Mouse (Mus musculus) T-helper 1 cell (primary cell): ENCODE results near the gene Ppp1r12a.
"Not testable (repeated sequence)": the region's sequence is repeated elsewhere in the genome, so short reads cannot be mapped to it uniquely, and the experiment has no call there.

Experiments
- in situ Hi-C: fragments of 300-600 bp; cut with MboI, MseI; formaldehyde crosslinking; loops from one replicate; pipeline ENCODE4 v1.15.1; 2025; ENCODE audit warnings: high pct_unique_total_duplicates

The Ppp1r12a gene

DNA sequence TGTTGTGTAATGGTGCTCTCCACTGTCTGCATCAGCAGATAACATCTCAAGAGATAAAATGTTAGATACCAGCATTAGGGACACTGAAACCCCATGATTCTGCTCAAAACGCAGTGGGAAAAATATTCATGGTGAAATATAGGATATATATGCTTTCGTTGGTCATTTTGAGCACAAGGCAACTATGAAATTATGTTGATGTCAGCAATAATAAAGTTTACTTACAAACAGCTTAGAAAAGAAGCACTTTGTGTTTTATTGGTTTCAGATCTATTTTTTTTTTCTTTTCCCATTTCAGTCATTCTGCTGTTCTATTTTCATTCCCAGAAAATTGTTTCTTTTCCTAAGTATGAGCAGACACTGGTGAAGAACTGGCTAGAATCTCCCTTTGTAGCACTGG lies 34.1 kb downstream of the Ppp1r12a start:
- in situ Hi-C loops, result no loop called here

DNA sequence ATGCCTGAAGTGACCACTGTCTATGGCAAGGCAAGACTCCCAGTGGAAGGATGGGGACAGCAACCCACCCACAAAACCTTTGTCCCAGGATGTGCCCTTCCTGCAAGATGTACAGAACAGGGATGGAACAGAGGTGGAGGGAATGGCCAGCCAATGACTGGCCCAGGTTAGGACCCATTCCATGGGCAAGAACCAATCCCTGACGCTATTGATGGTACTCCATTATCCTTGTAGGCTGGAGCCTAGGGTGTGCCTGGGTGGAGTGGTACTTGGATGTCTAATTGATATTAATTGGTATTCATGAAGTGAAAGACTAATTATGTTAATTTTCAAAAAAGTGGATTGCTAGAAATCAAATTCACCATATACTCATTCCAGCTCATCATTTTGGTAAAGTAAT lies 35.5 kb downstream of the Ppp1r12a start:
- in situ Hi-C loops, result no loop called here

DNA sequence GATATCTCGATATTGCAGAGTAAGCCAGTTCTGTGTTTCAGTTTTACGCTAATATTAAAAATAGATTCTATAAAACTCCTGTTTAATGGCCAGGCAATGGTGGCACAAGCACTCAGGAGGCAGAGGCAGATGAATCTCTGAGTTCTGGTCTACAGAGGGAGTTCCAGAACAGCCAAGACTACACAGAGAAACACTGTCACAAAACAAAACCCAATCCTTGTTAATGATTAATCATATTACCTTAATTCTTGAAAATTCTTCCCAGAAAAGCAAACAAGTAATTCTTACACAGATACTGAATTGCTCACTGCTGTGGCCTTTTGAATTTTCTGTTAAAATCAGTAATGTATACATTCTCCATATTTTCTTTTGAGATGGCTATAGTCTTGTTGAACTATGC lies 37.0 kb downstream of the Ppp1r12a start:
- in situ Hi-C loops, result no loop called here

DNA sequence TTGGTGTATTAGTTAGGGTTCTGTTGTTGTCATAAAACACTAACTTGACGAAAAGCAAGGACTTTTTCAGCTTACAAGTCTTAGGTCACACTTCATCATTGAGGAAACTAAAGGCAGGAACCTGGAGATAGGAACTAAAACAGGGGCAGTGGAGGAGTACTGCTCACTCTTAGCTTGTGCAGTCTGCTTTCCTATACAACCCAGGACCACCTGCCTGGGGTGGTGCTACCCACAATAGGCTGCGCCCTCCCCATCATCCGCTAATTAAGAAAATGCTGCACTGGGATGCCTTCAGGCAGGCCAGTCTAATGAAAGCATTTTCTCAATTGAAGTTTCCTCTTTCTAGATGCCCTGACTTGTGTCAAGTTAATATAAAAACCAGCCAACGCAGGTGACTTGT lies 40.1 kb downstream of the Ppp1r12a start:
- in situ Hi-C loops, result loop anchor here (5.0 kb wide), 1 partner anchor 35 kb away; no protein-coding TSS in a partner anchor

DNA sequence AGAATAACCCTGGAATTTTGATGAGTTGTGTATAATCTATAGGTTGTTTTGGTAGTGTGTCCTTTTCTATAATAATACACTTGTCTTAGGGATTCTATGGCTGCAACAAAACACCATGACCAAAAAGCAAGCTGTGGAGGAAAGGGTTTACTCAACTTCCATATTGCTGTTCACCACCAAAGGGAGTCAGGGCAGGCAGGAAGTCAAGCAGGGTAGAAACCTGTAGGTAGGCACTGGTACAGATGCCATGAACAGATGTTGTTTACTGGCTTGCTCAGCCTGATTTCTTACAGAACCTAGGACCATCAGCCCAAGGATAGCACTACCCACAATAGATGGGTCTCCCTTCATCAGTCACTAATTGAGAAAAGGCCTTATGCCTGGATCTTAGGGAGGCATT lies 41.4 kb downstream of the Ppp1r12a start:
- in situ Hi-C loops, result loop anchor here (5.0 kb wide), 1 partner anchor 36 kb away; no protein-coding TSS in a partner anchor

DNA sequence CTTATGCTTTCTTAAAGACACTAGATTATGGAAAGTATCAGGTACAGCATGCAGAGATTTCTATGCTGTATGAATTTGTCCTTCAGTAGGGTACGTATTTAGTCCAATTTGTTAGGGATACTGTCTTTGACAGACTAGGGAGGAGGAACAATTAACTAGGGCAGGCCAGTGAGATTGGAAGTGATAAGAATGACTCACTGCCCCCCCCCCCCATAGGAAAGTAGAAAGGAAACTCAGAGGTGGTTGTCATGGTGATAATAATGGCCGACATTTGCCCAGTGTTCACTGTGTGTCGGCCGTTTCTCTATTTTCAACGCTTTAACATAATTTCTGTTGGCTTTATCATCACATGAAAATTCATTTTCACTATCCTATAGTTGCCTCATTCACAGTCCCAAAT lies 47.4 kb downstream of the Ppp1r12a start:
- in situ Hi-C loops, result no loop called here

DNA sequence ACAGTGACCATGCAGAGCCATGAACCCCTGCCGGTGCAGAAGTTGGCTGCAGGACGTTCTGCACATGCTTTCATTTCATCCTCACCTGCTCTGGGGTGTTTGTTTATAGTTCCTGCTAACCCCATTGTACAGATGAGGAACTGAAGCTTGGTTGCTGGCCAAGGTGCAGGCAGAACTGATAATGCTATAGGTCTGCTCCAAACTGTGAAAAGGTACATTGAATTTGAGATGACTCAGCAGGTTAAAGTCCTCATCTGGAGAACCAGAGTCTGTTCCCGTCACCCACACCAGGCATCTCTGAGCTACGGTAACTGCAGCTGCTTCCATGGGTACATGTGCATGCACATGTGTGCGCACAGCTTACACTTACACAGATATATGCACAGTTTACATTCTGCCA lies 62.4 kb downstream of the Ppp1r12a start:
- in situ Hi-C loops, result no loop called here

DNA sequence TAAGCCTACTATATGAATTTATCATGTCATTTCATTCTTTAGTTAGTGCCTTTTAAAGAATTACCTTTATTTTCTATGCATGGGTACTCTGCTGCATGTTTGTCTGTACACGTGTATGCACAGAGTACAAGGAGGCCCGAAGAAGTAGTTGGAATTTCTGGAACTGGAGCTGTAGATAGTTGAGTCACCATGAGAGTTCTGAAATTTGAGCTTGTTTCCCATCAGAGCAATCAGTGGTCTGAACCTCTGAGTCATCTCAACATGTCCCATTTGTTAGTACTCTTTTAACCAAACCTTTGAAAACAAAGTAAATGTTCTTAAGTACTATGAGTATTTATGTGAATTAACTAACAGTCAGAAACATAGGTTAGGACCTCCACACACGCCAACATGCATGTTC lies 75.1 kb downstream of the Ppp1r12a start:
- in situ Hi-C loops, result no loop called here

DNA sequence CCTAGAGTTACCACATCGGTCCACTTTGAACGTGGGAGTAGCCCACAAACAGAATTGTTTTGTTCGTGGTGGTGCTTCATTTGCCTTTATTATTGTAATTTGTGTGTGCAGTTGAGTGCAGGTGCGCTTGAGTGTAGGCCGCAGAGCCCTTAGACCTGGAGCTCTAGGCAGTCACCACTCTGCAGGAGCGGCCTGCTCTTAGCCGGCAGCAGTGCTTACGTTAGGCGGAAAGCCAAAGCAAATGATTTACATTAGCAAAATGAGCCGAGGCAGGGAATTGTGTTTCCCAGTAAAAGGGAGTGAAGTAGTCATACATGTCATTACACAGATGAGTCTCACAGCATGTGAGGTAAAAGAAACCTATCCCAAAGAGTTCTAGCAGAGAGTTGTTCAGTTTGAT lies 77.1 kb downstream of the Ppp1r12a start:
- in situ Hi-C loops, result no loop called here

DNA sequence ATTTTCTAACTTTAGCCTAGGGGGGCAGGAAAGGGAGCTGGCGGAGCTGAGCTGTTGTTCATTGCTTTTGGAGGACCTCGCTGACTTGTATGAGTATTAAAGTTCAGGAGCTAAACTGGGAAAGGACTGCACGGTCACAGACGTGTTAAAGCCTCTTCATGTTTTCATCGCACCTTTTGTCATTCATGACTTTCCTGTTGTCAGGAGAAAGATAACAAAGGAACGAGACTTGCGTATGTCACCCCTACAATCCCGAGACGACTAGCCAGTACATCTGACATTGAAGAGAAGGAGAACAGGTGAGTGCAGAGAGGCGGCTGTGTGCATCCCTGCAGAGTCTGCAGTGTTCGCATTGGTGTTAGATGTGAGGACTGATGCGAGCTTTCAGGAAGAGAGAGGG lies 88.7 kb downstream of the Ppp1r12a start:
- in situ Hi-C loops, result no loop called here

DNA sequence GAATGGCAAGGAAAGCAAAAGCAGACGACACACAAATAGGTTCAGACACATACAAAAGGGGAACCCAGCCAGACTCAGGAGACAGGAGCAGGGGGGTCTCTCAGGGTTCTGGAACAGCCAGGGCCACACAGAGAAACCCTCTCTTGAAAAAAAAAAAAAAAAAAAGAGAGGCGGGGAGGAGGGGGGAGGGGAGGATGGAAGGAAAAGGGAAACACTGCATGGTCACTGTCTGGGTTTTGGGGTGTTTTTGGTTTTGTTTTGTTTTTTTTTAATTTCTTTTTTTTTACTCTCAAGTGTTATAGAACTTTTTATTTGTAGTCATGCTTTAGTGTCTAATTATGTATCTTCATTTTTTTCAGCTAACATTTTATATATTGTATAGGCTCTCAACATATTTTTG lies 89.2 kb downstream of the Ppp1r12a start:
- in situ Hi-C loops, result no loop called here

DNA sequence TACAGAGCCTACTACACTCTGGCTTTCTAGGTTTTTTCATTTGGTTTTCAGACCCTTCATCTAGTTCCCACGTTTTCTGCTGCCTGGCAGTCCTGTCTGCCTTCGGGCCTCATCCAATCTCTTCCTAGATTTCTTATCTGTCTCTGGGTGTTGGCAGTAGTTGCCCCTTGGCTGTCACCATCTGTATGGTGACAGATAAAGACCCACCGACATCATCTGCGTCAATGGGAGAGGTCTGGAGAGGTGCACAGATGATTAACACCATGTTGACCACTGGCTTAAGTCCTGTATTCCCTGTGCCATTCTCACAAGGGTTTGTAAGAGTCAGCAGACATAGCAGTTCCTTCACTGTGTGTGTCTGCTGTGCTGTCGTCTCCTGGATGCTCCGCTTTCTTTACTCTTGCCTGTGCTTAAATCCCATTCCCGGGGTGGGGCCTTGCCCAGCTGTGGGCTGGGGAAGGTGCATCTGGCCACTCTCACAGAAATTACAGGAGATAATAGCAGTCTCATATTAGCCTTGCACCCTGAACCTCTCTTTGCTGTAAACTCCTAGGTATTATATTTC lies 93.9 kb downstream of the Ppp1r12a start:
- in situ Hi-C loops, result no loop called here

DNA sequence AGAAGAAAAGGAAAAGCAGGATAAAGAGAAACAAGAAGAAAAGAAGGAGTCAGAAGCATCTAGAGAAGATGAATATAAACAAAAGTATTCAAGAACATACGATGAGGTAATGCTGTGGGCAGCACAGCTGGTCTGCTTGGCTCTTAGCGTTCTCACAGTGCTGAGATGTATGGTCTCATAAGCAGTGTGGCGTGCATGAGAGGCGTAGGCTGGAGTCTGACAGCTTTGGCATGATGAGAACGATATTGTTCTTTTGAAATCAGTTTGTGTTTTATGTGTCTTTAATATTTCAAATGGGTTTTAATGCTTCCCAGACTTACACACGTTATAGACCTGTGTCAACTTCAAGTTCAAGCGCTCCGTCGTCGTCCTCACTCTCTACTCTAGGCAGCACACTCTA lies 98.9 kb downstream of the Ppp1r12a start:
- in situ Hi-C loops, result no loop called here

DNA sequence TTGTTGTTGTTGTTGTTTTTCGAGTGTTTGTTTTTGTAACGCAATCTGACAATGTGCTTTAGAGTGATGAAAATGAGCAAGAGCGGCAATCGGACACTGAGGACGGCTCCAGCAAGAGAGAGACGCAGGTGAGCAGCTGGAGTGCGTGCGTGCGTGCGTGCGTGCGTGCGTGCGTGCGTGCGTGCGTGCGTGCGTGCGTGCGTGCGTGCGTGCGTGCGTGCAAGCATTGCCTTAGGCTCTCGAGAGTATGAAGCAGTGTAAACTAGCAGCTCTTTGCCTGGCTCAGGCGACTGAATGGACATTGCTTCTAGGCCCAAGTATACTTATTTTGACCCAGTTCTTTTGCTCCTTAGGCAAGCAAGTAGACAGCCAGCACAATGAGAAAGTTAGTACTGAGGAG lies 102.6 kb downstream of the Ppp1r12a start:
- in situ Hi-C loops, result no loop called here

DNA sequence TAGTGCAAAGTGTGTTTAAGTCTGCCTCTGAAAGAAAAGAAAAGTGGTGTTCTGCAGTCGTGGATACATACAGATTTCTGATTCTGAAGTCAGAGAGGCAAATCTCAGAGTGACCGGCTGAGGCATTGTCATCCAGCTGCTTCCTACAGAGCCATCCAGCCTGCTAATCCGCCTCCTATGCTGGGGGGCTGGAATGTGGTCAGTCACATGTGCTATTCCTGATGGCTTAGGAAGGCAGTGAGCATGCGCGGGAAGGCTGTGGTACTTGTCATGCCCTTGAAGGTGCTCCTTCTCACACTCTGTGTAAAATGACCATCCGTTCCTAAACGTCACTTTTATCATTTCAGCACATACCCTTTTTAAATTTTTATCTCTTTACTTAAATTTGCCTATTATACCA lies 109.2 kb downstream of the Ppp1r12a start:
- in situ Hi-C loops, result no loop called here

DNA sequence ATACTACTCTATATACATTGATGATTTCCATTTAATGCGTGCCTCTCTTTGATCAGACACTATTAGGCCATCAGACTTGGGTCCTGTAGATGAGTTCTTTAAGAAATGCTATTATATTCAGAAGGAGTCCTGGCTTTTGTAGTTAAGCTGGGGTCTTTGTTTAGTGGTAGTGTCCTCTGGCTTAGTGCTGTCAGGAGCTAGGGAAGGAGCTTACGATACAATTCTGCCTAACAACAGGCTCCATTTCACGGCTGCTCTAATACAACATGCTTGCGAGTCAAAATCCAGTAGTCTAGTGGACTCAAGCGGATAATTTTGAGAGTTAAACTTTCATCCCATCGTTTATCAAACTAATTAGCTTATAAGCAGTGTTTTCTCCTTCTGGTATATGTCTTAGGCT lies 114.7 kb downstream of the Ppp1r12a start:
- in situ Hi-C loops, result no loop called here

DNA sequence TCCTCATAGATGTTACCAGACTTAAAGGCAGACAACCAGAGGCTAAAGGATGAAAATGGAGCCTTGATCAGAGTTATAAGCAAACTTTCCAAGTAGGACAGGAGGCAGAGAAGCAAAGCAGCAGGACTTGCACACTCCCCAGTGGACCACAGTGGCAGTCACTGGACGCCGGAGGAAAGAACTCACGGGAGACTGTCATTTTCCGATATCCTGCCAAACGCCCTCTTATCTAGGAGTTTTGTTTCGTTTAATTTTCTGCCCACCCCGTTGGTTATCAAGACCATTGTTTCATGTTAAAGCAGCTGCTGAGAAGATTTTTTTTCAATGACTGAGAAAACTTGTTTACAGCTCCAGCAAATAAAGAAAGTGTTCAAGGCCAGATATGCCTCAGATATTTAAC lies 115.2 kb downstream of the Ppp1r12a start:
- in situ Hi-C loops, result no loop called here

DNA sequence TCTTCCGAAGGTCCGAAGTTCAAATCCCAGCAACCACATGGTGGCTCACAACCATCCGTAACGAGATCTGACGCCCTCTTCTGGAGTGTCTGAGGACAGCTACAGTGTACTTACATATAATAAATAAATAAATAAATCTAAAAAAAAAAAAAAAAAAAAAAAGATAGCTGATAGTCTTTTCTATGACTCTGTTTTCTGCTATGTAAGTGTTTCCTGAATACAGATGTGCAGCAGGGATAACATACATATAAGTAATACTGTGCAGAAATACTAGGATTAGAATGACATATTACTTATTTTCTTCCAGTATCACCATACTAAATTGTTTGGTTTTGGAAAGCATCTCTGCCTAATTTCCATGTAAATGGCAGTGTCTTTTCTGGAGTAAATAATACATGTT lies 119.1 kb downstream of the Ppp1r12a start:
- in situ Hi-C loops, result not testable (repeated sequence)

DNA sequence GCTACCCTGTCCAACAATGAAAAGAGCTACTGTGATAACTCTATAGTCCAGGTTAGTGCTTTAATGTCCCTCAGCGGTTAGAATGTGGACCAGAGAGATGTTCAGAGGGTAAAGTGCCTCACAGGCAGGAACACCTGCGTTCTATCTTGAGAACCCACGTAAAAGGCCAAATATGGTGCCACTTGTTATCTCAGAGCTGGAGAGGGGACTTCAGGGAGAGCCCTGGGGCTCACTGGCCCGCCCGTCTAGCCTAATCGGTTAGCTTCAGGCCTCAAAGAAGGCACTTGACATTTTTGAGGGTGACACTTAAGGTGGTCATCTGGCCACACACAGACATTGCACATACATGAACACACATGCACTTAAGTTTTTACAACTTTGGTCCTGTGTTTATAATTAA lies 120.4 kb downstream of the Ppp1r12a start:
- in situ Hi-C loops, result no loop called here

DNA sequence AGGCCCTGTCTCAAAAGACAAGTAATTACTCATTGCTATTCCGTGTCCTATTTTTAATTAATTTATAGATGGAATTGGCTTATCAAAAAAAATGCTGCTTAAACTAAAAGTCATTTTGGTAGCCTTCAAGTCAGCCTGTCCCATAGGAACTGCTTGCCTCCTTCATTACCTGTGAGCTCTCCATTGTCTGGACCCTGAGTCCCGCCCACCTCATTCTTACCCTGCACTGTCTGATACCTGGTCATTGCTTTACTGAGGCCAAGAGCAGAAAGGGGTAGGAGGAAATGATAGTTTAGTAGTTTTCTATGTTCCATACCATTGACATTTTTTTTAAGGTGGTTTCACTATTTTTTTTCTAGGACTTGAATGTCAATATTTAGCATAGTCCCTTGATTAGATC lies 121.4 kb downstream of the Ppp1r12a start:
- in situ Hi-C loops, result no loop called here

DNA sequence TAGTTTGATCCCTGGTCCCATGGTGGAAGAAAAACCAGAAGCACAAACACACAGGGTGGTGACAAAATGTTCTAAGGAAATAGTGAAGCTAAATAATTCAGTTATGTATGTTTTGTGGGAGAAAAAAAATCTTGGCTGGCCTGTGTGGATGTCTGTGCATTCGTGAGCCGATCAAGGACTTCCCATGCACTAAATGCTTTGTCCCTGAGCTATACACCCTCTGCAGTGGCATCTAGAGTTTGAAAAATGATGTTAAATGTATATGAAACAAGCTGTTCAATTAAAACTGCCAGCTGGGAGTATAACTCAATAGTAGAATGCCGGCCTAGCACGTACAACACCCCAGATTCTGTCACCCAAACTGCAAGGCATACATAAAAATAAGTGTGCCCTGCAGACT lies 121.8 kb downstream of the Ppp1r12a start:
- in situ Hi-C loops, result no loop called here

DNA sequence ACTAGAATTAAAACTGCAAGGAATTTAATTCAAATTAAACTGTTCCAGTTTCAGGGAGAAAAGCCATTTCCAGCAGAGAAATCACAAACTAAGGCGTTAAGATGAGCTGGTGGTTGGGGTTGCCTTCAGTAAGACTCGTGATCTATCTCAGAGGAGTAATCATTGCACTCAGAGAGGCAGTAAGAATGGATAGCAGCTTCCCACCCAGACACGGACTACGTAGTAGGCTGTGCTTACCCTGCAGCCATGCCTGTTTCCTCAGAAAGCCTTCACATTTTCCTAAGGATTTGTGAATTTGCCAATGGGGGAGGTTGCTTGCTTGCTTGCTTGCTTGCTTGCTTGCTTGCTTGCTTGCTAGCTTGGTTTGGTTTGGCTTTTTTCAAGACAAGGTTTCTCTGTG lies 122.5 kb downstream of the Ppp1r12a start:
- in situ Hi-C loops, result no loop called here

DNA sequence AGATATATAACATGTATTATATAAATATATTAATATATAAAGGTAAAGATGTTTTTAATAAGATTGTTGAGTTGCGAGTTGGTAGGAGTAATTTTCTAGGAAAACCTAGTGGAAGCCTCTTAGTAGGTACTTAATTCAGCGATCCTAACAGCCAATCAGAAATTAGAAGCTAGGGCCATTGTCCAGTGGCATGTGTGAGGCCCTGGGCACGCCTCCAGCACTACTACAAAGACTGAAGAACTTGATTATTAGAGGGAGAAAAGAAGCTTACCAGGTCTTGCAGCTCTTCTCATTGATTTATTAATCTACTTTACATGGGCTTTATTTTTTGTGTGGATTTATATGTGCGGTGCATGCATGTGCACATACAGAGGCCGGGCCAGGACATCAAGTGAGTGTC lies 123.0 kb downstream of the Ppp1r12a start:
- in situ Hi-C loops, result no loop called here

DNA sequence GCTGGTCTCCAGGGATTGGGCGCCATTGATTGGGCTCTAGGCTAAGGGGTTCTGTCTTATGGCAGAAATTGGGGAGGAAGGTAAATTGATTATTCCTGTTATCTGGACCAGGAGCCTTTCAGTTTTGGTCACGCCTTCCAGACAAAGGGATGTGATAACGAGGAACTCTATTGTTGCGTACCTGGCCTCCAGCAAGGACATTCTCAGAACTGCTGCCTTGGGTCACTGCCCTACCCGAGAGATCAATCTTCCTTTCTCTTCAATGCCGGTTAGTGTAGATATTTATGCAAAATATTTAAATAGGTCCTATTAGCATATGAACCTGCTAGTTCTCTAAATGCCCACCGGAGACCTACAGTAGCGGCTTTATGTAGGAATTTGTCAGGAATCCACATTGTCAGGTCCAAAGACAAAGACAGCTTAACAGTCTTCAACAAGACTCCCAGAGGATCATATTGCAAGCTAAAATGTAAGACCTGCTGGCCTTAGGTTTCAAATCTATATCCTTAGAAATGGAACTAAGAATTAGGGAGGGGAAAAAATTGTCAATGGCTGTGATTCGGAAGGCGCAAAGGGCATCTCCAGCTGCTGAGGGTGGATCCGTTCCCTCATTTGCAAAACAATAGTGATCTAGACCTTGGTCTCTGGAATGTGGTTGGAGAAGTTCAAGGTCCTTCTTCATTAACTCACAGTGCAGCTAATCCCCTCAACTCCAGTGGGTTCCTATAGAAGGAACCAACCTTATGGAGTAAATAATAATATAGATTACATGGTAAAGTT lies 124.9 kb downstream of the Ppp1r12a start:
- in situ Hi-C loops, result no loop called here
